Mouse (Mus musculus): Measurements from ENCODE around the gene Hcrtr1.

GRCm38 (mm10) chr4:130133399-130133798, 5.8 kb downstream of the Hcrtr1 start:
- TF ChIP-seq CHD2 (IDR thresholded peaks at IDR 0.05; ENCODE audit: low read depth, low read length) (no peak), MAFK (IDR thresholded peaks at IDR 0.05; ENCODE audit: insufficient read depth, low read depth, low read length) (no peak), ZC3H11A (IDR thresholded peaks at IDR 0.05; ENCODE audit: borderline replicate concordance, low read depth, low read length) (no peak), HCFC1 (IDR thresholded peaks at IDR 0.05; ENCODE audit: borderline replicate concordance, insufficient read depth, low read length) (no peak), ZNF384 (IDR thresholded peaks at IDR 0.05; ENCODE audit: low read depth, low read length) (no peak)
